Mouse (Mus musculus) forebrain, embryonic 14.5 days (tissue): Measurements from ENCODE around the gene Bag2. TPM values are rescaled to one million over a fixed set of nuclear protein-coding genes. Genes with fewer than 3 reads are reported as not detected.
A peak's percentile ranks its signal among the peaks of the same experiment; 100 is the strongest.

Experiments
- ATAC-seq: fragments of 200-750 bp; cut with Nextera tagmentation; 2 replicates; pipeline ENCODE4 v1.8.0; 2017; ENCODE audit warnings: mild to moderate bottlenecking, moderate library complexity
- DNase-seq: peaks from one replicate; pipeline ENCODE4 v3.0.0-alpha.2; 2015; ENCODE audit warnings: low spot score
- H3K27ac ChIP-seq: fragments of 300-500 bp; sonication (generic); 2 replicates; pipeline ENCODE4 v1.5.1; 2014; ENCODE audit warnings: low read depth, mild to moderate bottlenecking, control low read depth, low read length, moderate library complexity
- H3K27me3 ChIP-seq: fragments of 300-500 bp; sonication (generic); replicated peaks from 2 replicates; pipeline ENCODE4 v1.6.1; 2014; ENCODE audit warnings: low read length, control low read depth, mixed read lengths; ENCODE audit not compliant: control insufficient read depth, insufficient read depth
- H3K36me3 ChIP-seq: fragments of 300-500 bp; sonication (generic); 2 replicates; pipeline ENCODE4 v1.6.1; 2014; ENCODE audit warnings: low read length, control low read depth; ENCODE audit not compliant: control insufficient read depth, insufficient read depth
- H3K4me1 ChIP-seq: fragments of 300-500 bp; sonication (generic); 2 replicates; pipeline ENCODE4 v1.6.1; 2014; ENCODE audit warnings: antibody characterized with exemption, low read length, control low read depth; ENCODE audit not compliant: control insufficient read depth, insufficient read depth
- H3K4me2 ChIP-seq: fragments of 300-500 bp; sonication (generic); 2 replicates; pipeline ENCODE4 v1.6.1; 2014; ENCODE audit warnings: mild to moderate bottlenecking, control low read depth, low read length
- H3K4me3 ChIP-seq: fragments of 300-500 bp; sonication (generic); 2 replicates; pipeline ENCODE4 v1.5.1; 2014; ENCODE audit warnings: low read depth, low read length, control low read depth
- H3K9ac ChIP-seq: fragments of 300-500 bp; sonication (generic); 2 replicates; pipeline ENCODE4 v1.6.1; 2014; ENCODE audit warnings: mild to moderate bottlenecking, low read length, control low read depth, moderate library complexity
- H3K9me3 ChIP-seq: fragments of 300-500 bp; sonication (generic); replicated peaks from 2 replicates; pipeline ENCODE4 v1.6.1; 2016; ENCODE audit warnings: low read length, control low read depth, mixed read lengths; ENCODE audit not compliant: control insufficient read depth
- whole genome bisulfite sequencing: fragments of 180-500 bp; shearing (Covaris S2); extraction: QIAGEN DNeasy Blood & Tissue Kit; methylation state at CpG from one replicate; pipeline ENCODE4 v1.1.7; 2014; 5-methylcytosine and 5-hydroxymethylcytosine counted together
- polyA plus RNA-seq: library from polyadenylated mRNA; unstranded; fragments of >200 nt; fragmentation: Nextera tagmentation; extraction: Ambion mirVana; gene quantifications from 2 replicates; pipeline ENCODE4 v1.2.1, GENCODE M21; 2014

The Bag2 gene
- polyA plus RNA-seq, 1 experiment from 2014 or later, result 23.9 TPM

- ATAC-seq (peak; percentile 97), DNase-seq (peak; percentile 92)
- peaks cover 14% of the 10 kb centered on the region for H3K36me3 ChIP-seq
- peak within 1 kb of the TSS; percentile 51 for H3K4me2 ChIP-seq
- no peaks in the 10 kb centered on the region for H3K9me3 ChIP-seq
- H3K4me1 ChIP-seq, result peaks cover 16% of the 10 kb centered on the region
- H3K27ac ChIP-seq, result peak within 1 kb of the TSS; percentile 92
- H3K9ac ChIP-seq, result peak within 1 kb of the TSS; percentile 90
- peak within 1 kb of the TSS; percentile 77 for H3K4me3 ChIP-seq
- no peaks in the 10 kb centered on the region for H3K27me3 ChIP-seq
- WGBS, result under 1% methylated on average over 54 of the region's 54 CpGs
Measured at GRCm38 (mm10) chr1:33719733-33720225, 37.8 kb downstream of the Bag2 start, which contains the start of gene Rab23. TSS of gene Rab23 (plus strand) at chr1:33719887.

GRCm38 (mm10) chr1:33717636-33718035 lies 40.0 kb downstream of the Bag2 start:
- H3K27me3 ChIP-seq, result no peaks in the 10 kb centered on the region
- no peak overlapping the region for H3K4me2 ChIP-seq
- no peak overlapping the region for H3K27ac ChIP-seq
- H3K4me1 ChIP-seq, result peaks cover 16% of the 10 kb centered on the region
- WGBS, result 95% methylated on average over 1 of the region's 1 CpGs
- DNase-seq (no peak), ATAC-seq (no peak)
- no peak overlapping the region for H3K9ac ChIP-seq
- no peaks in the 10 kb centered on the region for H3K9me3 ChIP-seq
- no peak overlapping the region for H3K4me3 ChIP-seq
- peaks cover 3% of the 10 kb centered on the region; the same call in 1 of the 2 replicates for H3K36me3 ChIP-seq

GRCm38 (mm10) chr1:33714796-33715195 lies 42.8 kb downstream of the Bag2 start:
- ATAC-seq (peak; percentile 67), DNase-seq (peak; percentile 76)
- WGBS, result 7% methylated on average over 10 of the region's 10 CpGs
- Histone ChIP-seq H3K27ac (no peak overlapping the region), H3K4me3 (no peak overlapping the region), H3K9ac (no peak overlapping the region), H3K4me2 (0 out of 2 replicates have a peak overlapping the region, but pooled peaks have one; percentile 10), H3K9me3 (no peaks in the 10 kb centered on the region), H3K4me1 (peaks cover 3% of the 10 kb centered on the region; the same call in 1 of the 2 replicates), H3K27me3 (no peaks in the 10 kb centered on the region), H3K36me3 (no peaks in the 10 kb centered on the region)

- Histone ChIP-seq H3K27ac (no peak overlapping the region), H3K36me3 (no peaks in the 10 kb centered on the region), H3K4me2 (no peak overlapping the region), H3K9me3 (no peaks in the 10 kb centered on the region), H3K27me3 (no peaks in the 10 kb centered on the region), H3K4me1 (no peaks in the 10 kb centered on the region), H3K4me3 (no peak overlapping the region), H3K9ac (no peak overlapping the region)
- ATAC-seq, result no peak
- WGBS, result 85% methylated on average over 5 of the region's 5 CpGs
- DNase-seq, result no peak
Measured at GRCm38 (mm10) chr1:33712026-33712425, 45.6 kb downstream of the Bag2 start.

- 88% methylated on average over 2 of the region's 2 CpGs for WGBS
- no peak overlapping the region for H3K4me3 ChIP-seq
- DNase-seq, result no peak
- no peaks in the 10 kb centered on the region for H3K9me3 ChIP-seq
- no peak overlapping the region for H3K4me2 ChIP-seq
- no peak for ATAC-seq
- no peaks in the 10 kb centered on the region for H3K27me3 ChIP-seq
- H3K27ac ChIP-seq, result no peak overlapping the region
- H3K9ac ChIP-seq, result no peak overlapping the region
- H3K4me1 ChIP-seq, result no peaks in the 10 kb centered on the region
- no peaks in the 10 kb centered on the region for H3K36me3 ChIP-seq
Measured at GRCm38 (mm10) chr1:33709615-33710014, 48.0 kb downstream of the Bag2 start.

- 65% methylated on average over 3 of the region's 3 CpGs for WGBS
- peak; percentile 72 for DNase-seq
- no peaks in the 10 kb centered on the region for H3K9me3 ChIP-seq
Measured at GRCm38 (mm10) chr1:33701244-33701643, 56.4 kb downstream of the Bag2 start.

GRCm38 (mm10) chr1:33696016-33696415 lies 61.6 kb downstream of the Bag2 start:
- H3K4me2 ChIP-seq, result no peak overlapping the region
- no peaks in the 10 kb centered on the region for H3K36me3 ChIP-seq
- WGBS, result 76% methylated on average over 2 of the region's 2 CpGs
- H3K27ac ChIP-seq, result no peak overlapping the region
- H3K27me3 ChIP-seq, result no peaks in the 10 kb centered on the region
- H3K4me3 ChIP-seq, result no peak overlapping the region
- DNase-seq, result no peak
- no peak overlapping the region for H3K9ac ChIP-seq
- H3K4me1 ChIP-seq, result no peaks in the 10 kb centered on the region
- no peaks in the 10 kb centered on the region for H3K9me3 ChIP-seq
- no peak for ATAC-seq

More at GRCm38 (mm10) chr1:33701244-33701643, 56.4 kb downstream of the Bag2 start:
- H3K36me3 ChIP-seq, result no peaks in the 10 kb centered on the region
- H3K27ac ChIP-seq, result no peak overlapping the region
- H3K4me1 ChIP-seq, result no peaks in the 10 kb centered on the region
- no peak overlapping the region for H3K9ac ChIP-seq
- no peaks in the 10 kb centered on the region for H3K27me3 ChIP-seq
- no peak; the same call in 1 of the 2 replicates for ATAC-seq
- H3K4me2 ChIP-seq, result no peak overlapping the region
- no peak overlapping the region for H3K4me3 ChIP-seq

Other genes with a start within 250 kb of the Bag2 start
- gene Prim2, start 88.0 kb downstream of the Bag2 start, polyA plus RNA-seq, result 36.8 and 37.4 TPM in 2 replicates
- 23.7 and 28.2 TPM in 2 replicates for gene Rab23, start 37.9 kb downstream of the Bag2 start, polyA plus RNA-seq
- gene Zfp451, start 56.8 kb upstream of the Bag2 start, polyA plus RNA-seq, result 43.4 and 54.2 TPM in 2 replicates
- 32.2 and 40.3 TPM in 2 replicates for gene Bend6, start 150.0 kb upstream of the Bag2 start, polyA plus RNA-seq
- gene Dst, start 150.4 kb upstream of the Bag2 start, polyA plus RNA-seq, result 24.9 and 43.9 TPM in 2 replicates